Mouse (Mus musculus) c-Kit-positive CD71-negative TER-119-negative erythroid progenitor cells, embryonic 14.5 days (primary cell): ENCODE data around the gene Aoc1.
"Not testable (repeated sequence)": the region's sequence is repeated elsewhere in the genome, so short reads cannot be mapped to it uniquely, and the experiment has no call there.

Experiments
- DNase-seq: peaks from one replicate; pipeline ENCODE4 v3.0.0-alpha.2; 2013; ENCODE audit warnings: low read depth

Gene Aoc1

DNA sequence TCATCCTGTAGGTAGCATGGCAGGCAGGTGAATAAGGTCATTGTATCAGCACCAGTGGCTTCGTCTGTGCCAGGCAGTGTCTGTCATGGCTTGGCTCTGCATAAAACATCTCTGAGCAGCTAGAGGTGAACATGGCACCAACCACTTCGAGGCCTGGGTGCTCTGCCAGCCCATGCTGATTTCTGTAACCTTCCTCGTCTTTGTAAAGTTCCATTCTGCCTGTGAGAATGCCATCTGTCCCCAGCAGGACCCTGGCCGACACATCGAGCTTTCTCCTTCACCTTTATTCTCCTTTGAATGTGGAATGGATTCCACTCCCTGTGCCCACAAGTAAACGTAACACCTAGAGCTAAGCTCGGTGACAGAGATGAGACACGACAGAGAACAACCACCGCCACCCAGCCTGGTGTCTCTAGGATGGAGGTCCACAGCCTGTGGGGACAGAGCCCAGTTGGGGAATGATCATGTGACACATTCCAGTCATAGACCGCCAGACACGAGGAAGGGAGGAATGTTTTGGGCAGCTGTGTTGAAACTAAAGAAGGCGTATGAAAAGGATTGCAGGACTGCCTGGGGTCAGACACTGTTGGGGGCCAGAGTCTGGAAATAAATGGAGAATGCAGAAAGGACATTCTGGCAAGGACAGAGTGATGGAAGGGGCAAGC is 10.9 kb upstream of the Aoc1 start:
- no peak for DNase-seq

DNA sequence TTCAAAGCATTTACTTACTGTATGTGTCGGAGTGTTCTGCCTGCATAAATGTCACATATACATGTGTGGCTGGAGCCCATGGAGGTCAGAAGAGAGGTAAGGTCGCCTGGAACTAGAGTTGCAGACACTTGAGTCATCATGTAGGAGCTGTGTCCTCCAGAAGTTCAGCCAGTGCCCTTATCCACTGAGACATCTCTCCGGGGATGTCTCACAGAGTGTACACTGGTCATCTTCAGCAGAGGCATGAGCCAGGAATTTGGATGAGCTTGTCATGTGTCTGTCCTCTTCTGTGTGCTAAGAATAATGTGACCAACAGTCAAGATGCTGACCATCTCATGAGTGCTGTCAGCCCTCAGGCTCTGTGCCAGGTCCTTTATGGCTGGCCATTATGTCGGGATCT is 9.9 kb upstream of the Aoc1 start:
- no peak for DNase-seq

DNA sequence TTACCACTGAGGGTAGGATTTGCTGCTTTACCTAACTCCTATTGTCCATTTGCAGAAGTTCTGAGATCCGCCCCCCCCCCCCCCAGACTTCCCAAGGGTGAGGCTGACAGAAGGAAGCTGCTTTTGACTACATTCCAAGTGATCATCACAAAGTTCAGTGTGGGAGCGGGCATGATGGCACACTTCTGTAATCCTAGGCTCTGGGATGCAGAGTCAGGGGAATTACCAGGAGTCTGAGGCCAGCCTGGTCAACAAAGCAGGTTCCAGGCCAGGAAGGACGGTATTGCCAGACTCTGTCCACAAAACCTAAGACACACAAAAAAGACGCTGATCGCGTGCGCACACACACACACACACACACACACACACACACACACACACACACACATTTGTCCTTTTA is 9.2 kb upstream of the Aoc1 start:
- no peak for DNase-seq

DNA sequence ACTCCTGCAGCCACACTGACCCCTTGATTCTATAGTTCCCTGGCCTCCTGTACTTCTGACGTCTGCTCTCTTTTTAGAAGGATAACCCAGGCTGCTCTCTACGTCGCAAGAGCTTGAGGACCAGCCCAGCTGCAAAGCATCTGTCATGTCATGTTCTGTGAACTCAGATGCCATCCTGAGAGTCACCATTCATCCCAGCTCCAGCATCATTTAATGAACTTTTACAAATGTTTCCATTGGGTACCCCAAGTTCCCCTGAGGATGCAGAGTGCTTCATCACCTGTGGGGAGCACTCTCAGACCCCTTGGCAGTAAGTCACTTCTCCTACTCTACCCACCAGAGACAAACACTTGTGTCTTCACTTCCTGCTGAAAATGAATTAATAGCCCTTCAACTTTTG is 8.5 kb upstream of the Aoc1 start:
- DNase-seq = no peak

DNA sequence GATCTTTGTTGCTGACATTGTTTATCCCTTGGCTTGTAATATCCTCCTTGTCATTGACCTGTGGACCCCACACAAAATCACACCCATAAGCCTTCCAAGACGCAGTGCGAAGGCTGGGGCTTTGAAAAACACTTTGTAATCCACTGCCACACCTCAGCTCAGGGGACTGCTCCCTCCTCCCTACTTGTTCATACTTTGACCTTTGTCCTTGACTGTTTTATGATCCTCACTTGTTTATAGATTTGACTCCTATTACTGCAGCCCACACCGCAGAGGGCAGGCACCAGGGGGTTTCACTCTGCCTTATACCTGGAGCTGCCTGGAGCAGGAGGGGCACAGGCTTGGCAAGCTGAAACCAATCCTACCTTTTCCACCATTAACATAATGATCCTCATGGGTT is 8.0 kb upstream of the Aoc1 start:
- no peak for DNase-seq

DNA sequence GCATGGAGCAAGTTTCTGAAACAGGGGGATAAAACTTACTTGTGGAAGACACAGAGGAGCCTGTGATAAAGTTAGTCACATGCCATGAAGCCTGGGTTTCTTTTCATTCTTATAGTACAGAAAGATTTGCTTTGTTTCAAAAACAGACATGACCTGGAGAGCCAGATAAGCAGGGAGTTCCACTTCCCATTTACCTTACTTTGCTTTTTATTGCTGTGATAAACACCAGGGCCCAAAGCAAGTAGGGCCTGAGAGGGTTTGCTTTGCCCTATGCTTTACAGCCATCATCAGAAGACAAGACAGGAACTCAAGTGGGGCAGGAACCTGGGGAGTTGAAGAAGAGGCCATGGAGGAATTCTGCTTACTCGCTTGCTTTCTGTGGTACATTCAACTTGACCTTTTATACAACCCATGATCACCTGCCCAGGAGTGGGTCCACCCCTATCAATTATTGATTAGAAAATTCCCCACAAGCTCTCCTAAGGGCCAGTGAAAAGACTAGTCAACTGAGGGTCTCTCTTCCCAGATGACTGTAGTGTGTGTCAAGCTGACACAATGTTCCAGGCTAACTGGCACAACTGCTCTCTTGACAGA is 7.4 kb upstream of the Aoc1 start:
- no peak for DNase-seq

DNA sequence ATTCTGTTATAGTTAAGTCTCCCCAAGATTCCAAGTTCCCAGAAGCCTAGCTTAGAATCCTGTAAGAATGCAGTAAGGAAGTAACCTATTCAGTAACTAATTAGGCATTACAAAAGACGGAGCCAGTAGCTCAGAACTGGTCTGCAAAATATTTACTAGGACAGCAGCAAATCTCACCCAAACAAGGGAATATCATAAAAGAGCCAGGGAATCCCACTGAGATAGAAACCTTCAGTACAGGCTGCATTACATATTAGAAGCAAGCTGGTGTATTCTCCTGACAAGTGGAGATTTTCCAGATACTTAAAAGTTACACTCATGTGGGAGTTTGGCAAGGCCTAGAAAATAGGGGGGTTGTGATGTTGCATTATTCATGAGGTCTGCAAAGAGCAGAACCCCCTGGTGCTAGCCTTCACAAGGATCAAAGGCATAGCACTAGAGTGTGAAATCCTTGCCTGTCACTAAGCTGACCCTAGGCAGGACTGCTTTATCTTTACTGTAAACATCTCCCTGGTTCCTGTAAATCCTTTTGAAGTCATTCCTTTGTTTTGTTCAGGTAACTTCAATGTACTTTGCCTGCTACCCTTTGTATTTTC is 6.2 kb upstream of the Aoc1 start:
- DNase-seq = not testable (repeated sequence)

DNA sequence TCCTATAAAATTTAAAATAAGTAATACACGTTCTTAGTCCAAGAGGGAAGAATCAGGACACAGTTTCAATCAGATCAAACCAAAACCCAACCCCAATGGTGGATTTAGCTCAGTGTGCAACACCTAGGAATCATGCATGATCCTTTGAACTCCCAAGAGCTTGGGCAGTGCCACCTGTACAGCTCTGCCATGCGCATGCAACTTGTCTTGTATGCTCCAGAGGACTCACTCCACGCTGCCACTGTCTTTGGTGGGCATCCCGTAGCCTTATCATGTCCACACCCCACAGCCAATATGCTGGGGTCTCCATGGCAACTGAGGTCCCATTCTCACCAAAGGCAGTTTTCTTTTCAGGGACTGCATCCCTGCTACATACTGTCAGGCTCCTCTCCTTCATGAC is 5.5 kb upstream of the Aoc1 start:
- no peak for DNase-seq

DNA sequence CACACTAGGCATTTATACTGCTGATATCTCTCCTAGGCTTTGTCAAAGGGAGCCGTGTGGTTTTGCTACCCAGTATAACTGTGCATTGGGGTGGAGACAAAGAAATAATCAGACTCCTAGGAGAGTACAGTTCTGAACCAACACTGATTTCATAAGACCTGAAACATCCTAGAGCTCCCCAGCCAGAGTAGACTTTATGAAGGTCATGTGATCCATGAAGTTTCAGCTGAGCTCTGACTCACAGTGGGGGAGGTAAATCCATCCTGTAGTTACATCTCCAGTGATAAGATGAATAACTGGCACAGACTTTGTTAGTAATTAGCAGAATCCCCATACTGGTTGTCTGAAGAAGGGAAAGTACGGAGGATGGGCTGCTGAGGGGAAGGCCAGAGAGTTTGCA is 2.9 kb upstream of the Aoc1 start:
- no peak for DNase-seq

DNA sequence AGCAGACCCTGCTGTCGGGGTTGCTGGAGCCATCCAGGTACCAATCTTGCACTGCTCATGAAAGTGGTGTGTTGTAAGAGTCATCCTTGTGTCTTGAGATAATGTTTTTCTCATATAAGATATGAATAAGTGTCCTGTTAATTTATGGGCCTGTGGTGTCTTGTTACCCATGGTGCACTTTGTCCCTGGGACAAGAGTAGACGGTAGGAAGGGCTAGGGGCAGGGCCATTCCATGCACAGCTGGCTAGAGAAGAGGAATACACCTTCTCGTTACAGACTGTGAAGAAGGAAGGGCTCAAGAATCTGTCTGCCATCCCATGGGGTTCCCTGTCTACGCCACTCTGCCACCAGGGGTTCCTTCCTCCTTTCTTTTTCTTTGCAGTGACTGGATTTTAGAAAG is 1.9 kb downstream of the Aoc1 start:
- DNase-seq = no peak

DNA sequence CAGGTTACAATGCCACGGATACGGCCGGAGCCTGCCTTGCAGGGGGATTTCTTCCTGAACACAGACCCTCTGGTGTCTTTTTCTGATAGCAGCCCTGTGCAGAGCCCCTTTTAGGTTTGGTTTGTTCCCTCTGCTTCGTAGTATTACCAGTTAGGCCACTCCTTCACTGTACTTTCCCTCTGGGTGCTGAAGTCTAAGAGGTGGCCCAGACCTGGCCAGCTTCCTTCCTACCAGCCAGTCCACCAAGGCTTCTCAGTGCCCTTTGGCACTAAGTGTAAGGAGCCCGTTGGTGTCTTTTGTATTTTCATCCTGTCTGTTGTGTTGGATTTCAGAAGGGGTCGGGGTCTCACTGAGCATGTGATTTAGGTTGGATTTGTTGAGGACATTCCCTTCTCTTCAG is 2.8 kb downstream of the Aoc1 start:
- DNase-seq = no peak

DNA sequence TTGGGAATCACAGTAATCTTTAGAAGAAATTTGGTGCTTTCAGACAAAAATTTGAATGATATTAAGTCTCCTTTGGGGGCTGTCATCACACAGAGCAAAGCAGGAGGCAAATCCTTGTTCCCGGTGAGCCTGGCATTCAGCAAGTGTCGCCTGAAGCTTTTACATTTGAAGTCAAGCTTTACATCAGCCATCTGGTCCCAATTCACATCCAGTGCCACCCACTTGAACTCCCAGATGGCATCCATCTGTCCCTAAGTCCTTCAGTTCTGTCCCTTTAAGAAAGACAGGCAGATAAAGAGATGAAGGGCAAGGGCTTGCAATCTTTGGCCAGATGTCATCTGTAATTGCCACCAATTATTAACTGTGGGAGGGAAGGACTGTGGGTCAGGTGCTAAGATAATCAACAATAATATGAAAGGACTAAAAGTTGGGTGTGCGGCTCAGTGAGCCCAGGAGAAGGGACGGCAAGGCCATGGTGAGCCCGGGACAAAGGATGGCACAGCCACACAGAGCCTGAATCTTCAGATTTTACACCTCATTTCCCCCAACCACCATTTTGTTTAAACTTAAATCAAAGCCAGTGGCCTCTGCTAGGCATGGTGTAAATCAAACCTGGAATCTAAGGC is 3.9 kb downstream of the Aoc1 start:
- no peak for DNase-seq

DNA sequence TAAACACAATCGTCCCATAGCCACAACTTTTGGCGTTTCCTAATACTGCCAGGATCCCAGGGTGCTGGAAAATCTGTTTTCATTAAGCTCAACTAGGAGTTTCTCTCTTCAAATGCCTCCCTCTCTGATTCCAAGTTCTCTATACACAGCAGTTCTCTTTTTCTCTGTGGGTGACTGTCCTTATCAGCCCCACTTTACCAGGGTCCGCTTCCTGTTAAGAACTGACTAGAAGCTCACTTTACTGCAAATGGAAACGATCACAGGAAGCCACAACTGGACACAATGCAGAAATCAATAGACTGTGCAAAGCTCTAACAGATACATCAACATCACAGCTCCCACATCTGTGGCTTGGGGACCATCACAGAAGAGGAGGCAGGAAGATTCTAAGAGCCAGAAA is 21.5 kb downstream of the Aoc1 start:
- DNase-seq = peak; percentile 35

DNA sequence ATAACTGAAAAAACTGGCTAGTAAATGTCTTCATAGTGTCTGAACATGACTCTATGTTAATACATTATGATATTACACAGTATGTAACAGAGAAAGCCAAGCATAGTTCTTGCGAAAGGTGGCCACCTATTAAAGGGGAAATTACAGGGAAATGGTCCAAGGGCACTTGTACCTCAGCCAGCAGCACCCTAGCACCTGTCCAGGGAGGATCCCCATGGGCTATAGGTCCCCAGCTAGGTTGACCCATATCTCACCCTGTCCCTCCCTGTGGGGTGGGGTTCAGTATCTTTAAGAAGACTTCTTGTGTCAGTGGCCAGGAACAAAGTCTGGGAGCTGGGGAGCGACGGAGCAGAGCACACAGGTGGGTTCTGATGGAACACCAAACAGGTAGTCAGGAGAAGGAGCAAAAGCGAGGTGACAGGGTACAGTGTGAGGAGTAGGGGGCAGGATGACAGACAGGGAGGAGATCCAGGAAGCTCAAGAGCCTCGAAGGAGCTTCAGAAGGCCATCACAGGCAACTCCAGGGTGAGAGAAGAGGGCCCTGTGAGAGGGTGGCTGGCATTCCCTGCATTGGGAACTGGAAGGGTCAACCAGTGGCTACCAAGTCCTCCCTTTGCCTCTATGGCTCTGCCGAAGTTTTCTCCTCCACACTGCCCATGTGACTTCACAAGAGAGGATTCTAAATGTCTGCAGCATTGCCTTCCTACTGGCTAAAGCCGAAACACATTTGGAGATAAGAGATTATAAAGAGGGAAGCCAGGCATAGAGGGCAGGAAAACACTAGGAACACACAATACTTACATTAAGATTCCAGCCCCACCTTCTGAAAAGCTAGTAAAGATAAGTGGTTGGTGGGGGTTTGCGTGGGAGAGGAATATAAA is 22.5 kb downstream of the Aoc1 start:
- no peak for DNase-seq

DNA sequence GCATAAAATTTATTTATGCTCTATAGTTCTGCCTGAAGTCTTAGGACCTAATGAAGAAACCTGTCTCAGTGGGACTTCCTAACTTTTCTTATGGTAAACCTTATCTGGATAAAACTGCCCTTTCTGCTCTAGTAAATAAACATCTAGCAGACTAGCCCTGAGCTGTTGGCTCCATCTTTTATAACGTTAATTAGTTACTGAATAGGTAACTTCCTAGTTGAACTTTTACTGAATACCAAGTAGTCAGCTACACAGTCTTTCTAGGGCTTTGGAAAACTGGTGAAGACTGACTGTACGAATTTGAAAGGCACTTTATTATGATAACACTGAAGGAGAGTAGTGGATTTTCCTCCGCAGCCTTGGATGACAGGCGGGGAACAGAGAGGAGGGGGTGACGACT is 23.2 kb downstream of the Aoc1 start:
- no peak for DNase-seq

DNA sequence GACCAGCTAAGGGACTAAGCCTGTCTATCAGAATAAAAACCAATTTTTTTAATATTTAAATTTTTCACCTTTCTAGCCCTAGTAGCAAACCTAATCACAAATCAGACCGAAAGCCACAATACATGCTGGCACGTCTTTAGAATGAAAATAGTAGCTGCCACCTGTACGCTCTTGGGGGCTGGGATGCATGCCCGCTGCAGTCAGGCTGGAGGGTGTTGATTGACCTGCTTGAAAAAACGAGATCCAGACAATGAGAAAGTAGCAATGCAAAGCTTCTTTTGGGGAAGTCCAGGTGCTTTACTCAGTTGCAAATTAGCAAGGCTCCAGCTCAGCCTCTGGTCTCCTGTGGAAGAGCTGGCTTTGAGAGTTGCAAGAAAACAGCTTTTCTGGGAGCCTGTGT is 24.3 kb downstream of the Aoc1 start:
- no peak for DNase-seq

DNA sequence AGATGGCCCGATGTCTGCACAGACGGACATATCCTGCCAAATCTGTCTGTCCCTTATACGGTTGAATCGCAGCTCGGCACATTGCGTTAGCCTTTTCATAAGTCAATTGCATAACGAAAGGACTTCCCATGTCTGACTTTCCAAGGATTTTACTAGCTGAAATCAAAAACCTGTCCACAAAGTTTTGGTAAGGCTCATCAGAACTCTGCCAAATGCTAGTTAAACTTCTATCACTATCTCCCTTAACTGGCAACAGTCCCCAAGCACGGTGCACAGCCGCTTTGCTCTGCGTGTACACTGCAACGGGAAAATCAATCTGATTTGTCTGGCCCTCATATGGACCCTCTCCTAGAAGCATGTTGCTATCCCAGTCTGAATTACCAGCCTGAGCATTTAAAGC is 28.6 kb downstream of the Aoc1 start:
- not testable (repeated sequence) for DNase-seq

DNA sequence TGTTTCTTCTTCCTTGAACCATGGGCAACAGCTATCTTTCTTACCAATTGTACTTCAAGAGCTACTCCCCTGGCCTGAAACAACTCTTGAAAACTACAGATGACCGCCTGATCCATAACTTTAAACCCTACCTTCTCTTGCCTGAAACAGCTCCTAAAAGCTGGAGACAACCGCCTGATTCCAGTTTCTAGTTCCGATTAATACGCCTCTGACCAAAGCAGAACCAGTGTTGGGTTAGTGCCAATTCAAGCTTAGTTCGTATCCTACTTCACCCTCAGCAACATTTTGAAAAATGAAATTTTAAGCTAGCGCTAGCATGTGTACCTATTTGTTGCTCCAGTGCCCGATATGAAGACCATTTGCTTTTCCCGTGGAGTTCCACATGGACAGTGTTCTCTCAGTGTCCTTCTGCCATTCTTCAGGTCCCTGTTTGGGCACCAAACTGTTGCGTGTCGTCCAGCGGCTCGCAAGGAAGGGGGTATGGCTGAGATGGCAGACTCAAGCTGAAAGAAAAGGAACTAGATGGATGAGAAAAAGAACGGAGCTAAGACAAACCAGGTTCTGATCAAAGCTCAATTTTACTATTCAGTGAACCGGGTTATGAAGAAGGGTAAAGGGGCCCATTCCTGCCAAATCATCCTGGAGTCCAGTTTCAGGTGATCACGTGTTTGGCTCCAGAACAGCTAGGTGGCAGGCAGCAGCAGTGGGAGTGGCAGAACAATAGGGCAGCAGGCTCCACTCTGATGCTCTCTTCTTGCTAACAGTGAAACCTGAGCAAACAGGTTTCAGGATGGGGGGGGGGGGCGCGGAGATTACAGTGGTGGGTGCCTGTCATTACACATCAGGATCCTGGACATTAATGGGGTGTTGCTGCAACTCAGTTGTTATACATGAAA is 30.1 kb downstream of the Aoc1 start:
- no peak for DNase-seq

DNA sequence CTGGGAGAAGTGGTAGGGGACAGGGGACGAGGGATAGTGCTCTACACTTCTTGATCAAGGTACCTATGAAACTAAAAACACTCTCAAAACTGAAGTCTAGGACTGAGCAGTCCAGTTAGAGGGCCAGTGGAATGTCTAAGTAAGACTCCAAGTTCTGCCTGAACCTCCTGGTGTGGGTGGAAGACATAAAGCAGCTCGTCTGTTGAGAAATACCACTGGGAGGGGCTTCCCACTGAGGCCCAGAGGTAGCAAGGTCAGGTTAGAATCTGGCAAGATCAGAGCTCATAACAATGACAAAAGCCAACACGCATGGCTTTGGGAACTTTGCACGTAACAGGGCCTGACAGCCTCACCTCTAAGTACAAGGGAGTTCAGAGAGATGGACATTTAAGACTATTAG is 30.7 kb downstream of the Aoc1 start:
- DNase-seq = no peak

DNA sequence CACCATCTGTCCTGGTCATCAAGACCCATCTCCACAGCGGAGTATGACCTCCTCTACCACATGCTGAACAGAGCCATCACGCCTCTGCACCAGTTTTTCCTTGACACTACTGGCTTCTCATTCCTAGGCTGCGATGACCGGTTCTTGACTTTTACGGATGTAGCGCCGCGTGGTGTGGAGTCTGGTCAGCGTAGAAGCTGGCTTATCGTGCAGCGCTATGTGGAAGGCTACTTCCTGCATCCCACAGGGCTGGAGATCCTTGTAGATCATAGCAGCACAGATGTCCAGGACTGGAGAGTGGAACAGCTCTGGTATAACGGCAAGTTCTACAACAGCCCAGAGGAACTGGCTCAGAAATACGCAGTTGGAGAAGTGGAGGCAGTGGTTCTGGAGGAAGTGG is 32.9 kb downstream of the Aoc1 start:
- DNase-seq = no peak

DNA sequence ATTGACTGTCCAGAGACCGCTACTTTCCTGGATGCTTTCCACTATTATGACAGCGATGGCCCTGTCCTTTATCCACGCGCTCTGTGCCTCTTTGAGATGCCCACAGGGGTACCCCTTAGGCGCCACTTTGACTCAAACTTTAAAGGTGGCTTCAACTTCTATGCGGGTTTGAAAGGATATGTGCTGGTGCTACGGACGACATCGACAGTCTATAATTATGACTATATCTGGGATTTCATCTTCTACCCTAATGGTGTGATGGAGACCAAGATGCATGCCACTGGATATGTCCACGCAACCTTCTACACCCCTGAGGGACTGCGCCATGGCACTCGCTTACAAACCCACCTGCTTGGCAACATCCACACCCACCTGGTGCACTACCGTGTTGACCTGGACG is 33.7 kb downstream of the Aoc1 start:
- DNase-seq = no peak

DNA sequence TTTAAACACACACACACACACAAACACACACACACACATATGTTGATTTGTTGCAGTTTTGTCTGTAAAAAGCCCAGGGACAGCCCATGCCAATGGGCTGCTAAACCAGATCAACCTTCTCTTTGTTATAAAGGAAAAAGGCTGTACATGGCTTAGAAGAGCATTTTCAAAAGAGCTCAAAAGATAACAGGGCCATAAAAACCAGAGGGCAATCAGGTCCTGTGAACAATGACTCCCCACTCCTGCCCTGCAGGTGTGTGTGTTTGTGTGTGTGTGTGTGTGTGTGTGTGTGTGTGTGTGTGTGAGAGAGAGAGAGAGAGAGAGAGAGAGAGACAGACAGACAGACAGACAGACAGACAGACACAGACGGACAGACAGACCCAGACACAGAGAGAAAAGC is 36.5 kb downstream of the Aoc1 start:
- no peak for DNase-seq
